Mouse (Mus musculus): ENCODE measurements at regions not wholly inside any gene's neighbourhood (a gene's known extent, or its start where the extent isn't known, plus 50 kb on each side); places are given as distances from the start of the nearest gene placed in this dataset.

- no peak for DNase-seq (ENCODE audit: low spot score)
Measured at GRCm38 (mm10) chrX:11565888-11566287, 238.3 kb downstream of the H2al1j start.

GRCm38 (mm10) chrX:11567827-11568226 lies 240.2 kb downstream of the H2al1j start:
- no peak for DNase-seq (ENCODE audit: low spot score)

- no peak for DNase-seq (ENCODE audit: low spot score)
Measured at GRCm38 (mm10) chrX:11568262-11568661, 240.6 kb downstream of the H2al1j start.

GRCm38 (mm10) chrX:11574354-11574753 lies 246.7 kb downstream of the H2al1j start:
- no peak for DNase-seq (ENCODE audit: low spot score)

- no peak for DNase-seq (ENCODE audit: low spot score)
Measured at GRCm38 (mm10) chrX:11575571-11575970, 247.9 kb downstream of the H2al1j start.

GRCm38 (mm10) chrX:11576287-11576686 lies 248.7 kb downstream of the H2al1j start:
- DNase-seq (ENCODE audit: low spot score) = no peak

GRCm38 (mm10) chrX:11577294-11577693 lies 249.7 kb downstream of the H2al1j start:
- DNase-seq (ENCODE audit: low spot score) = no peak

- no peak for DNase-seq (ENCODE audit: low spot score)
Measured at GRCm38 (mm10) chrX:11585353-11585752, 257.7 kb downstream of the H2al1j start.

- DNase-seq (ENCODE audit: low spot score) = no peak
Measured at GRCm38 (mm10) chrX:11591391-11592187, 264.0 kb downstream of the H2al1j start.

GRCm38 (mm10) chrX:11594542-11594941 lies 266.9 kb downstream of the H2al1j start:
- DNase-seq (ENCODE audit: low spot score) = no peak

GRCm38 (mm10) chrX:11597548-11597947 lies 269.9 kb downstream of the H2al1j start:
- no peak for DNase-seq (ENCODE audit: low spot score)

GRCm38 (mm10) chrX:11614237-11614636 lies 286.6 kb downstream of the H2al1j start:
- DNase-seq (ENCODE audit: low spot score) = peak; percentile 3

- DNase-seq (ENCODE audit: low spot score) = peak; percentile 30
Measured at GRCm38 (mm10) chrX:11621045-11621763, 293.6 kb downstream of the H2al1j start.

- no peak for DNase-seq (ENCODE audit: low spot score)
Measured at GRCm38 (mm10) chrX:11626274-11626878, 298.8 kb downstream of the H2al1j start.

GRCm38 (mm10) chrX:11629362-11629761 lies 301.7 kb downstream of the H2al1j start:
- no peak for DNase-seq (ENCODE audit: low spot score)

- DNase-seq (ENCODE audit: low spot score) = peak; percentile 23
Measured at GRCm38 (mm10) chrX:11629906-11630305, 302.3 kb downstream of the H2al1j start.

- DNase-seq (ENCODE audit: low spot score) = no peak
Measured at GRCm38 (mm10) chrX:11631186-11631913, 303.7 kb downstream of the H2al1j start.

GRCm38 (mm10) chrX:11632011-11632410 lies 304.4 kb downstream of the H2al1j start:
- DNase-seq (ENCODE audit: low spot score) = no peak

- no peak for DNase-seq (ENCODE audit: low spot score)
Measured at GRCm38 (mm10) chrX:11633823-11634222, 306.2 kb downstream of the H2al1j start.

- DNase-seq (ENCODE audit: low spot score) = no peak
Measured at GRCm38 (mm10) chrX:11644484-11644883, 316.9 kb downstream of the H2al1j start.

- DNase-seq (ENCODE audit: low spot score) = no peak
Measured at GRCm38 (mm10) chrX:11646681-11647526, 319.3 kb downstream of the H2al1j start.
